Mouse (Mus musculus) hindbrain, embryonic 13.5 days (tissue): Measurements from ENCODE around the gene Olfr1109. TPM values are rescaled to one million over a fixed set of nuclear protein-coding genes. Genes with fewer than 3 reads are reported as not detected.

ENCODE experiments used
- ATAC-seq: fragments of 200-750 bp; cut with Nextera tagmentation; 2 replicates; pipeline ENCODE4 v1.8.0; 2017; ENCODE audit warnings: moderate TSS enrichment; ENCODE audit not compliant: low FRiP score
- H3K27ac ChIP-seq: fragments of 300-500 bp; sonication (generic); 2 replicates; pipeline ENCODE4 v1.5.1; 2015; ENCODE audit warnings: inconsistent platforms, mild to moderate bottlenecking, moderate library complexity
- H3K27me3 ChIP-seq: fragments of 300-500 bp; sonication (generic); 2 replicates; pipeline ENCODE4 v1.6.1; 2015; ENCODE audit warnings: mild to moderate bottlenecking, inconsistent platforms
- H3K36me3 ChIP-seq: fragments of 300-500 bp; sonication (generic); 2 replicates; pipeline ENCODE4 v1.6.1; 2015; ENCODE audit warnings: mild to moderate bottlenecking, inconsistent platforms
- H3K4me1 ChIP-seq: fragments of 300-500 bp; sonication (generic); replicated peaks from 2 replicates; pipeline ENCODE4 v1.6.1; 2015; ENCODE audit warnings: inconsistent platforms
- H3K4me2 ChIP-seq: fragments of 300-500 bp; sonication (generic); 2 replicates; pipeline ENCODE4 v1.6.1; 2015; ENCODE audit warnings: inconsistent platforms, mild to moderate bottlenecking, moderate library complexity
- H3K4me3 ChIP-seq: fragments of 300-500 bp; sonication (generic); 2 replicates; pipeline ENCODE4 v1.5.1; 2015; ENCODE audit warnings: mild to moderate bottlenecking, inconsistent platforms
- H3K9ac ChIP-seq: fragments of 300-500 bp; sonication (generic); 2 replicates; pipeline ENCODE4 v1.6.1; 2015; ENCODE audit warnings: mild to moderate bottlenecking, inconsistent platforms
- H3K9me3 ChIP-seq: fragments of 300-500 bp; sonication (generic); 2 replicates; pipeline ENCODE4 v1.6.1; 2016; ENCODE audit warnings: inconsistent platforms
- WGBS: fragments of 180-500 bp; shearing (Covaris S2); methylation state at CpG from one replicate; pipeline ENCODE4 v1.1.7; 2015; 5-methylcytosine and 5-hydroxymethylcytosine counted together
- polyA plus RNA-seq: library from polyadenylated mRNA; unstranded; fragments of >200 nt; fragmentation: Nextera tagmentation; extraction: Ambion mirVana; gene quantifications from 2 replicates; pipeline ENCODE4 v1.2.1, GENCODE M21; 2015

Olfr1109 gene
- not detected in 2 replicates for polyA plus RNA-seq

GRCm38 (mm10) chr2:87095908-87096307 is at the start of gene Olfr1109:
TSS of gene Olfr1109 (minus strand) at chr2:87096008.
- Histone ChIP-seq H3K27me3 (no peaks in the 10 kb centered on the region), H3K9me3 (no peaks in the 10 kb centered on the region), H3K36me3 (no peaks in the 10 kb centered on the region), H3K4me1 (no peaks in the 10 kb centered on the region), H3K4me3 (no peak within 1 kb of the TSS), H3K4me2 (no peak within 1 kb of the TSS), H3K9ac (no peak within 1 kb of the TSS), H3K27ac (no peak within 1 kb of the TSS)
- 80% methylated on average over 1 of the region's 1 CpGs for WGBS
- ATAC-seq, result no peak

- WGBS, result 92% methylated on average over 1 of the region's 1 CpGs
- Histone ChIP-seq H3K36me3 (no peaks in the 10 kb centered on the region), H3K27ac (no peak within 1 kb of the TSS), H3K9me3 (no peaks in the 10 kb centered on the region), H3K4me2 (no peak within 1 kb of the TSS), H3K9ac (no peak within 1 kb of the TSS), H3K4me1 (no peaks in the 10 kb centered on the region), H3K27me3 (no peaks in the 10 kb centered on the region), H3K4me3 (no peak within 1 kb of the TSS)
- ATAC-seq, result no peak
These were observed 44.4 kb upstream of the Olfr1109 start, which contains the start of gene Olfr1110 for GRCm38 (mm10) chr2:87140200-87140599. TSS of gene Olfr1110 (minus strand) at chr2:87140300.

- H3K27ac ChIP-seq, result no peak within 1 kb of the TSS
- no peaks in the 10 kb centered on the region for H3K27me3 ChIP-seq
- no peaks in the 10 kb centered on the region for H3K4me1 ChIP-seq
- H3K36me3 ChIP-seq, result no peaks in the 10 kb centered on the region
- H3K4me2 ChIP-seq, result no peak within 1 kb of the TSS
- H3K9me3 ChIP-seq, result no peaks in the 10 kb centered on the region
- ATAC-seq, result no peak
- no peak within 1 kb of the TSS for H3K9ac ChIP-seq
- no peak within 1 kb of the TSS for H3K4me3 ChIP-seq
These were observed 18.7 kb upstream of the Olfr1109 start, which contains the start of gene Olfr259 for GRCm38 (mm10) chr2:87114467-87114866. TSS of gene Olfr259 (minus strand) at chr2:87114567.

GRCm38 (mm10) chr2:87075717-87076116 is 20.1 kb downstream of the Olfr1109 start, which contains the start of gene Olfr1107:
TSS of gene Olfr1107 (minus strand) at chr2:87075817.
- Histone ChIP-seq H3K27me3 (no peaks in the 10 kb centered on the region), H3K4me2 (no peak within 1 kb of the TSS), H3K4me1 (no peaks in the 10 kb centered on the region), H3K9me3 (no peaks in the 10 kb centered on the region), H3K9ac (no peak within 1 kb of the TSS), H3K36me3 (no peaks in the 10 kb centered on the region), H3K27ac (no peak within 1 kb of the TSS), H3K4me3 (no peak within 1 kb of the TSS)
- no peak for ATAC-seq
- WGBS, result 91% methylated on average over 1 of the region's 1 CpGs

GRCm38 (mm10) chr2:87052173-87052572 is 43.6 kb downstream of the Olfr1109 start, which contains the start of gene Olfr1106:
TSS of gene Olfr1106 (minus strand) at chr2:87052273.
- no peaks in the 10 kb centered on the region for H3K36me3 ChIP-seq
- H3K27me3 ChIP-seq, result no peaks in the 10 kb centered on the region
- ATAC-seq, result no peak
- H3K4me2 ChIP-seq, result no peak within 1 kb of the TSS
- no peaks in the 10 kb centered on the region for H3K4me1 ChIP-seq
- WGBS, result 79% methylated on average over 1 of the region's 1 CpGs
- no peak within 1 kb of the TSS for H3K4me3 ChIP-seq
- no peak within 1 kb of the TSS for H3K9ac ChIP-seq
- no peak within 1 kb of the TSS for H3K27ac ChIP-seq
- no peaks in the 10 kb centered on the region for H3K9me3 ChIP-seq

Other genes with a start within 250 kb of the Olfr1109 start
- gene Olfr1095, start 244.3 kb downstream of the Olfr1109 start, polyA plus RNA-seq, result not detected in 2 replicates
- not detected in 2 replicates for gene Gm13723, start 221.2 kb downstream of the Olfr1109 start, polyA plus RNA-seq
- not detected in 2 replicates for gene Olfr1097, start 203.8 kb downstream of the Olfr1109 start, polyA plus RNA-seq
- not detected in 2 replicates for gene Olfr1098, start 171.5 kb downstream of the Olfr1109 start, polyA plus RNA-seq
- not detected in 2 replicates for gene Olfr1099, start 135.3 kb downstream of the Olfr1109 start, polyA plus RNA-seq
- gene Olfr1100, start 116.1 kb downstream of the Olfr1109 start, polyA plus RNA-seq, result not detected in 2 replicates
- not detected in 2 replicates for gene Olfr1101, start 104.8 kb downstream of the Olfr1109 start, polyA plus RNA-seq
- gene Olfr1102, start 97.6 kb downstream of the Olfr1109 start, polyA plus RNA-seq, result not detected in 2 replicates
- not detected in 2 replicates for gene Olfr1104, start 68.9 kb downstream of the Olfr1109 start, polyA plus RNA-seq
- not detected in 2 replicates for gene Olfr1105, start 59.5 kb downstream of the Olfr1109 start, polyA plus RNA-seq
- not detected in 2 replicates for gene Olfr1106, start 43.7 kb downstream of the Olfr1109 start, polyA plus RNA-seq
- not detected in 2 replicates for gene Olfr1107, start 20.2 kb downstream of the Olfr1109 start, polyA plus RNA-seq
- not detected in 2 replicates for gene Olfr259, start 18.6 kb upstream of the Olfr1109 start, polyA plus RNA-seq
- not detected in 2 replicates for gene Olfr1110, start 44.3 kb upstream of the Olfr1109 start, polyA plus RNA-seq
- not detected in 2 replicates for gene Olfr1111, start 56.6 kb upstream of the Olfr1109 start, polyA plus RNA-seq
- not detected in 2 replicates for gene Olfr1112, start 91.8 kb upstream of the Olfr1109 start, polyA plus RNA-seq
- gene Olfr1113, start 113.0 kb upstream of the Olfr1109 start, polyA plus RNA-seq, result not detected in 2 replicates
- not detected in 2 replicates for gene Olfr1115, start 152.0 kb upstream of the Olfr1109 start, polyA plus RNA-seq
- not detected in 2 replicates for gene Olfr1116, start 171.5 kb upstream of the Olfr1109 start, polyA plus RNA-seq
- not detected in 2 replicates for gene Olfr1118, start 211.6 kb upstream of the Olfr1109 start, polyA plus RNA-seq